Mouse (Mus musculus) splenic B cell, adult 2 months (primary cell): ENCODE measurements around the gene Sorcs2.

Experiments used
- DNase-seq: peaks from one replicate; pipeline ENCODE4 v3.0.0-alpha.2; 2011; ENCODE audit warnings: low read depth, low spot score
- H3K27me3 ChIP-seq: 2 replicates; pipeline ENCODE4 v1.6.1; 2012; ENCODE audit warnings: mild to moderate bottlenecking, low read length, moderate library complexity, mixed read lengths; ENCODE audit not compliant: control insufficient read depth, poor library complexity, insufficient read depth, severe bottlenecking
- H3K36me3 ChIP-seq: 2 replicates; pipeline ENCODE4 v1.6.1; 2012; ENCODE audit warnings: mild to moderate bottlenecking, low read length, moderate library complexity, mixed read lengths; ENCODE audit not compliant: control insufficient read depth, poor library complexity, insufficient read depth, severe bottlenecking

Sorcs2 gene

DNA sequence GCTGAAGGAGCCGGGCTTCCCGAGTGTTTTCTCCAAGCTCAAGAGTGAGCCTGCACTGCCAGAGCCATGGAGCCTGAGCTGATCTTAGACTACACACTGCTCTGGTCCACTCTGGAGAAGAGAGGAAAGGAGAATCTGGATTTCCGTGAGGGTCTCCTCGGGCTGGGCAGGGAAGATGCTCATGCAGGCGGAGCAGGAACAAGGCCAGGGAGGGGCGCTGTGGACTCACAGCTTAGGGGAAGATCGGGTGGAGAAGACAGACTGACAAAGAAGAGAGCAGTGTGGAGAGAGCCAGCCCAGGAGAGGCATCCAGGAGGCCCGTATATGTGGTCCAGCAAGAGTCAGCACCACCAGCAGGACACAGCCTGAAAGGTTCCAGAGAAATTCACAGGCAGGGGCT is 248.8 kb downstream of the Sorcs2 start:
- no peaks in the 10 kb centered on the region for H3K36me3 ChIP-seq
- H3K27me3 ChIP-seq, result no peaks in the 10 kb centered on the region
- DNase-seq, result no peak

DNA sequence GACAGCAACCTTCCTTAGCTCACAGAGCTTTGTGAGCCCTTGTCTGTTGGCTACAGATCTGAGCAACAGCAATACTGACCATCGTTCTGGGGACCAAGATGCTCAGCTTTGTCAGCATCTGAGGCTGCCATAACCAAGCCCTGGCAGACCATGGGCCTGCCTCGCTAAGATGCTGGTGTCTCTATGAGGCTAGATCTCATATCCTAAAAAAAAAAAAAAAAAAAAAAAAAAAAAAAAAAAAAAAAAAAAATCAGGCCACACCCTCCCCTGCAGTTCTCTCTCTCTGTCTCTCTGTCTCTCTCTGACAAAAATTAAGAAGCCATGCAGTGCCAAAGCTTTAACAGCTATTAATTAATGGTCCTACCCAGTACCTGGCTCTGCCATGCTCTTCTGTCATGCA is 251.3 kb downstream of the Sorcs2 start:
- no peak for DNase-seq
- no peaks in the 10 kb centered on the region for H3K27me3 ChIP-seq

GRCm38 (mm10) chr5:36144560-36144959 is 253.4 kb downstream of the Sorcs2 start:
- no peaks in the 10 kb centered on the region for H3K27me3 ChIP-seq
- peak; percentile 34 for DNase-seq
- no peaks in the 10 kb centered on the region for H3K36me3 ChIP-seq

More for the DNA sequence above, 251.3 kb downstream of the Sorcs2 start:
- H3K36me3 ChIP-seq, result no peaks in the 10 kb centered on the region

DNA sequence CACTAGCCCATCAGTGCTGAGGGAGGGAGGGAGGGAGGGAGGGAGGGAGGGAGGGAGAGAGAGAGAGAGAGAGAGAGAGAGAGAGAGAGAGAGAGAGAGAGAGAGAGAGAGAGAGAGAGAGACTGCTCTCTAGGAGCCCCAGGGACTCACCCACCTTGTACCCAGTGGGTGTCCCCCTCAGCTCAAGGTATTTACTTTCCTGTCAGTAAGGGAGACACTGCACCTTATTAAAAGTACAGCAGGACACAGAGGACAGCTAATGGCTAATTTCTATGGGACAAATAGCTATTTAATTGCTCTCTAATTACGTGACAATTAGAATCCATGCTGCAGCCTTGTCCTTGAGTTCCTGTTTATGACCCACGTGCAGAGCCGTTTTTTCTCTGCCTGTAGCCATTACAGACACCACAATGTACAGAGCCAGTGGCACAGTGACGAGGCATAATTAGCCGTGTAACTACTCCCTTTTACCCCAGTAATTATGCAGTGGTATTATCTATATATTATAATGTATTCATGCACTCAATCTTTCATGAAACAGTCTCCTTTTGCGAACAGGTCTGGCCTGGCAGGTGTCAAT is 256.2 kb downstream of the Sorcs2 start:
- DNase-seq, result no peak
- Histone ChIP-seq H3K36me3 (no peaks in the 10 kb centered on the region), H3K27me3 (no peaks in the 10 kb centered on the region)

GRCm38 (mm10) chr5:36141112-36141511 is 256.8 kb downstream of the Sorcs2 start:
- Histone ChIP-seq H3K36me3 (no peaks in the 10 kb centered on the region), H3K27me3 (no peaks in the 10 kb centered on the region)
- DNase-seq, result peak; percentile 39

GRCm38 (mm10) chr5:36139766-36140165 is 258.2 kb downstream of the Sorcs2 start:
- no peaks in the 10 kb centered on the region for H3K27me3 ChIP-seq
- no peaks in the 10 kb centered on the region for H3K36me3 ChIP-seq
- DNase-seq, result no peak

DNA sequence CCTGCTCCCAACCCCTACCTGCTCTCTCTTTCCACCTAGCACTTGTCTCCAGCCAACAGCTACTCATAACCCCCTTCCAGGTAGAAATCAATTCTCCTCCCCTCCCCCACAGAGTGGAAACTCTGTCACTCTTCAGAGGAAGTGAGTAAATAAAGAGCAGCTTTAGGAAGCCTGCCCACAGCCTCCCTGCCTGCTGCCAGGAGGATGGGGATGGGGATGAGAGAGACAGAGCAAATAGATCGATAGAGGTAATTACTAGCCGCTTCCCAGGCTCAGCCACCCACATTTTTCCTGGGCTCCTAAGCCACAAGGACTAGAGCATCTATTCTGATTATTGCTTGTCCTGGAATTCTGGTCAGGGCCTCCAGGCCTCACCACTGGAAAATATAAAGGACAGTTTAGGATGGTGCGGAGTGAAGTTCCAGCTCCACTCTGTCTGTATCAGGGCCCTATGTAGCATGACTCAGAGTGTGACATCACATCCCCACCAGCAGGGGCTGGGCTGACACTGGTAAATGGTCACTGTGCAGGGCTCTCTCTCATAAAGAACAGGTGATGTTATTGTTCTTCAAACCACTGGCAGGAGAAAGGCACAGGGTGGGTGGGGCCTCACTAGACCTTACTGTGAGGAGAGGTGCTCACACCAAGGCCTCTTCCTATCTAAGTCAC is 261.9 kb downstream of the Sorcs2 start:
- Histone ChIP-seq H3K36me3 (no peaks in the 10 kb centered on the region), H3K27me3 (no peaks in the 10 kb centered on the region)
- peak; percentile 9 for DNase-seq

- no peaks in the 10 kb centered on the region for H3K27me3 ChIP-seq
- DNase-seq, result no peak
Observed at GRCm38 (mm10) chr5:36134302-36134701, 263.6 kb downstream of the Sorcs2 start.

DNA sequence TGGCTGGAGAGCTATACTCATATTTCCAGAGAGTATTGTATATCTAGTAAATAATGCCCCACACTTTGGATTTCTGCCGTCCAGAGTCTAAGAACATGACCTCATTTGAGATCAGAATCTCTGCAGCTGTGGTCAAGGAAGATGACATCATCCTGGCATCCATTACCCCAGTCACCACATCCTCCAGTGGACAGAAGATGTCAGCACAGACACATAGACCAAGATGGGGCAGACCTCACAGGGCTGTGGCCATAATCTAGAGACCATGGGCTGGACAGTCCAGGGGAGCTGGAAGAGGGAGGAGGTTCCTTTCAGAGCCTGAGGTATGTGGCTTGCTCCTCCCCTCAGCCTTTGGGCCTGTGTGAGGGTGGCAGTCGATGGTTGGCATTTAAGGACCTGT is 264.0 kb downstream of the Sorcs2 start:
- Histone ChIP-seq H3K36me3 (no peaks in the 10 kb centered on the region), H3K27me3 (no peaks in the 10 kb centered on the region)
- no peak for DNase-seq

More at GRCm38 (mm10) chr5:36134302-36134701, 263.6 kb downstream of the Sorcs2 start:
- H3K36me3 ChIP-seq, result no peaks in the 10 kb centered on the region

- Histone ChIP-seq H3K36me3 (no peaks in the 10 kb centered on the region), H3K27me3 (no peaks in the 10 kb centered on the region)
- DNase-seq, result no peak
Observed at GRCm38 (mm10) chr5:36130393-36131011, 267.4 kb downstream of the Sorcs2 start.

DNA sequence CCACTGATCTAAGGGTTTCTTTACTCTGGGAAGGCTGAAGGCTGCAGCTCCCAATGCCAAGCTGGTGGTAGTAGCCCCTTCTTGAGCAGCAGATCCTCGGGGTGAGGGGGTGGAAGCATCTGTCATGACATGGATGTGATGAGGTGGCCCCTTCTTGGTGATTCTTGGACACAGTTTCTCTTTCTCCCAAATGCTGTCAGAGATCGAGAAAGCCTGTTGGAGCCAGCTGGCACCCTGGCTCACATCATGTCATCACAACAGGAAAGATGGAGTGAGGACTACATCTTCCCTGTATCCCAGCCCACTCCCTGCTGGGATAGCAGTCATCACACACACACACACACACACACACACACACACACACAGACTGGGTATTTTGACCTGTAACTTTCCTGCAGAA is 268.3 kb downstream of the Sorcs2 start:
- H3K36me3 ChIP-seq, result no peaks in the 10 kb centered on the region
- no peak for DNase-seq
- no peaks in the 10 kb centered on the region for H3K27me3 ChIP-seq

GRCm38 (mm10) chr5:36128513-36128912 is 269.4 kb downstream of the Sorcs2 start:
- H3K27me3 ChIP-seq, result no peaks in the 10 kb centered on the region
- H3K36me3 ChIP-seq, result no peaks in the 10 kb centered on the region
- DNase-seq, result no peak

GRCm38 (mm10) chr5:36124993-36125392 is 272.9 kb downstream of the Sorcs2 start:
- no peak for DNase-seq
- H3K27me3 ChIP-seq, result no peaks in the 10 kb centered on the region
- no peaks in the 10 kb centered on the region for H3K36me3 ChIP-seq

- Histone ChIP-seq H3K27me3 (no peaks in the 10 kb centered on the region), H3K36me3 (no peaks in the 10 kb centered on the region)
- DNase-seq, result no peak
Observed at GRCm38 (mm10) chr5:36122987-36123386, 275.0 kb downstream of the Sorcs2 start.

GRCm38 (mm10) chr5:36120931-36121341 is 277.0 kb downstream of the Sorcs2 start:
- no peak for DNase-seq
- no peaks in the 10 kb centered on the region for H3K36me3 ChIP-seq
- no peaks in the 10 kb centered on the region for H3K27me3 ChIP-seq
